Mouse (Mus musculus) forebrain, embryonic 16.5 days (tissue): ENCODE measurements at regions not wholly inside any gene's neighbourhood (a gene's known extent, or its start where the extent isn't known, plus 50 kb on each side); places are given as distances from the start of the nearest gene placed in this dataset.

Experiments
- ATAC-seq: fragments of 200-750 bp; cut with Nextera tagmentation; 2 replicates; pipeline ENCODE4 v1.8.0; 2017; ENCODE audit warnings: mild to moderate bottlenecking, moderate library complexity
- H3K27ac ChIP-seq: fragments of 300-500 bp; sonication (generic); 2 replicates; pipeline ENCODE4 v1.5.1; 2014; ENCODE audit warnings: low read length, control low read depth
- H3K27me3 ChIP-seq: fragments of 300-500 bp; sonication (generic); replicated peaks from 2 replicates; pipeline ENCODE4 v1.6.1; 2014; ENCODE audit warnings: low read length; ENCODE audit not compliant: control insufficient read depth, insufficient read depth
- H3K36me3 ChIP-seq: fragments of 300-500 bp; sonication (generic); 2 replicates; pipeline ENCODE4 v1.6.1; 2014; ENCODE audit not compliant: control insufficient read depth, insufficient read depth
- H3K4me1 ChIP-seq: fragments of 300-500 bp; sonication (generic); replicated peaks from 2 replicates; pipeline ENCODE4 v1.6.1; 2014; ENCODE audit warnings: low read length; ENCODE audit not compliant: control insufficient read depth, insufficient read depth
- H3K4me2 ChIP-seq: fragments of 300-500 bp; sonication (generic); 2 replicates; pipeline ENCODE4 v1.6.1; 2014; ENCODE audit warnings: mild to moderate bottlenecking, low read length, control low read depth
- H3K4me3 ChIP-seq: fragments of 300-500 bp; sonication (generic); replicated peaks from 2 replicates; pipeline ENCODE4 v1.5.1; 2014; ENCODE audit warnings: mild to moderate bottlenecking, low read length, control low read depth
- H3K9ac ChIP-seq: fragments of 300-500 bp; sonication (generic); replicated peaks from 2 replicates; pipeline ENCODE4 v1.6.1; 2014; ENCODE audit warnings: low read depth, low read length, control low read depth
- H3K9me3 ChIP-seq: fragments of 300-500 bp; sonication (generic); 2 replicates; pipeline ENCODE4 v1.6.1; 2016; ENCODE audit warnings: low read length; ENCODE audit not compliant: control insufficient read depth
- WGBS: fragments of 180-500 bp; shearing (Covaris S2); extraction: QIAGEN DNeasy Blood & Tissue Kit; methylation state at CpG from one replicate; pipeline ENCODE4 v1.1.7; 2014; 5-methylcytosine and 5-hydroxymethylcytosine counted together

DNA sequence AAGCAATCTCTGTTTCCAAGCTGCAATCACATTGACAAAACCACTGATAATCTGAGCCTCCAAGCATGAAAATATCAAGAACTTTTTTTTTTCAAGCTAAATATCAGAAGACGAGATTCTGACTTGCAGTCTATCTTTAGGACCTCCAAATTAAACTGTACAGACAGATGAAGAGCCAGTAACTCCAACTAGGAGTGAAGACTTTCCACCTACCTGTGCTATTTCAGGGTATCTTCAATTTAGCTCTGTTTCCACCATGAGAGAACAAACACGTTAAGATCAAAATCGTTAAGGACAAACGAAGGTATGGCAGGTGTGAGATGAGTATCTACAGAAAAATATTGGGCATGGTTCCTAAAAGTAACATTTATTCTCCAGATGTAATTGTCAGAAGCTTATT lies 82.4 kb upstream of the Pcdh9 start:
- Histone ChIP-seq H3K4me1 (no peaks in the 10 kb centered on the region), H3K27me3 (no peaks in the 10 kb centered on the region), H3K4me2 (no peak overlapping the region), H3K4me3 (no peak overlapping the region), H3K9me3 (no peaks in the 10 kb centered on the region), H3K27ac (no peak overlapping the region), H3K9ac (no peak overlapping the region), H3K36me3 (no peaks in the 10 kb centered on the region)
- 79% methylated on average over 4 of the region's 4 CpGs for WGBS
- ATAC-seq: no peak

DNA sequence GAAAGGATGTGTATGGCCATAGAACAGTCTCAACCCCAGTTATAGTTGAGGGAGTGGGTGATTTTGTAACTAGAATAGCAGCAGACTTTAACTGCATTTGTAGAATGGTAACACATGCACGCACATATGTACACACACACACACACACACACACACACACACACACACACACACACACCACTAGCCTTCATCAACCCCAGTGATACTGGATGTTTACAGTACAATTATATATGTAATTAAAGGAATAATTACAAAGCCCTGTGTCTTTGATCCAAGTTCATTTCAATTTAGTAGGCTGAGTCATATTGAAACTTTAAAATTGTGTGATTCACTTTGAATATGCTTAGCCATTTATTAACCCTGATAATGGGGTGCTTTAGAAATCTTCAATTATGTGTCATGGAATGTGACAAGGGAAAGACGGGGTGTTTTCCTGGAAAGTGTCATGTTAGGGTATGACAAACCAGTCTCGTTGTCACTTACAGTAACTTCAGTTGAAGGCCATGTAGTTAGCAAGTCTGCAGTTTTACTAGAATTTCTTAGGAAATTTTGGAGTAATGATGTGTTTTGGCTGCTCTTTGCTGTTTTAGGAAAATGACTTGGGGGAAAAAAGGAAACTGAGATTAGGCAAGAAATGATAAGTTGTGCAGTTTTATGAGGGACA lies 81.8 kb upstream of the Pcdh9 start:
- no peaks in the 10 kb centered on the region for H3K9me3 ChIP-seq
- H3K36me3 ChIP-seq: no peaks in the 10 kb centered on the region
- no peak for ATAC-seq
- no peaks in the 10 kb centered on the region for H3K27me3 ChIP-seq
- H3K9ac ChIP-seq: no peak overlapping the region
- H3K4me3 ChIP-seq: no peak overlapping the region
- H3K27ac ChIP-seq: no peak overlapping the region
- H3K4me1 ChIP-seq: no peaks in the 10 kb centered on the region
- WGBS: 78% methylated on average over 3 of the region's 3 CpGs
- no peak overlapping the region for H3K4me2 ChIP-seq

DNA sequence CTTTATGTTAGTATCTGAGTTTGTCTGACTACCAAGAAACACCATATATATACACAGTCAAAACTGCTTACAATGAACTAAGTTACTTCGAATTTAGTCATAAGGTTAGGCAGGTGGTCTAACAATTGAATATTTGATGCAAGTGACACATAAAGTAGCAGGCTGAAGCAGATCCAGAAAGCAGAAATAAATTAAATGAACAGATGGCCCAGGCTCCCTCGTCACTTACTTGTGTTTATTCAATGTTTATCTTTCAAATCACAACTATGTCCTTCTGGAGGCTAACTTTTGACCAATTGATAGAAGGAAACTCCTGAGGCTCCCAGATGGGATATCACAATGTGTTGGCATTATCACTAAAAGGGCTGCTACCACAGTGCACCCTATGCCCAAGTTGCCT lies 76.5 kb upstream of the Pcdh9 start:
- Histone ChIP-seq H3K9me3 (no peaks in the 10 kb centered on the region), H3K4me2 (no peak overlapping the region), H3K27me3 (no peaks in the 10 kb centered on the region), H3K9ac (no peak overlapping the region), H3K27ac (no peak overlapping the region), H3K4me1 (peaks cover 5% of the 10 kb centered on the region; the same call in 1 of the 2 replicates), H3K36me3 (no peaks in the 10 kb centered on the region), H3K4me3 (no peak overlapping the region)
- ATAC-seq: peak; percentile 57
- 41% methylated on average over 2 of the region's 2 CpGs for WGBS

DNA sequence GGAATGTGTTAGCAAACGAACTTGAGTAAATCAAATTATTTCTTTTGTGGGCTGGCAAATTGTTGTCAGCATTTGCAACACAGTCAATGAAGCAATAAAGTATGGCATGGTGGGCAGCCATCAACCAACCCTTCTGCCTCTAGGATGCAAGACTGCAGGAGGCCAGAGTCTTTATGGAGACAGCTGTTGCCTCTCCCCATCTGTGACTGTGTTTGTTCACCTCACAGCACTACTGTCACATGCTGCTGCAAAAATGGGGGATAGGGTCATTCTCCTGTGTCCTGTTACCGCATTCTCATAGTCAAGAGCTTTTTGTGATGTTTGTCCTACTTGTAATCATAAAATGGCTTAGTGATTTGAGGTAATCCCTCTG lies 72.2 kb upstream of the Pcdh9 start:
- H3K4me1 ChIP-seq: peaks cover 5% of the 10 kb centered on the region; the same call in 1 of the 2 replicates
- 27% methylated on average over 2 of the region's 2 CpGs for WGBS
- no peaks in the 10 kb centered on the region for H3K27me3 ChIP-seq
- H3K9ac ChIP-seq: no peak overlapping the region
- H3K36me3 ChIP-seq: no peaks in the 10 kb centered on the region
- ATAC-seq: peak; percentile 57
- H3K27ac ChIP-seq: no peak overlapping the region
- no peak overlapping the region for H3K4me2 ChIP-seq
- no peaks in the 10 kb centered on the region for H3K9me3 ChIP-seq
- H3K4me3 ChIP-seq: no peak overlapping the region

DNA sequence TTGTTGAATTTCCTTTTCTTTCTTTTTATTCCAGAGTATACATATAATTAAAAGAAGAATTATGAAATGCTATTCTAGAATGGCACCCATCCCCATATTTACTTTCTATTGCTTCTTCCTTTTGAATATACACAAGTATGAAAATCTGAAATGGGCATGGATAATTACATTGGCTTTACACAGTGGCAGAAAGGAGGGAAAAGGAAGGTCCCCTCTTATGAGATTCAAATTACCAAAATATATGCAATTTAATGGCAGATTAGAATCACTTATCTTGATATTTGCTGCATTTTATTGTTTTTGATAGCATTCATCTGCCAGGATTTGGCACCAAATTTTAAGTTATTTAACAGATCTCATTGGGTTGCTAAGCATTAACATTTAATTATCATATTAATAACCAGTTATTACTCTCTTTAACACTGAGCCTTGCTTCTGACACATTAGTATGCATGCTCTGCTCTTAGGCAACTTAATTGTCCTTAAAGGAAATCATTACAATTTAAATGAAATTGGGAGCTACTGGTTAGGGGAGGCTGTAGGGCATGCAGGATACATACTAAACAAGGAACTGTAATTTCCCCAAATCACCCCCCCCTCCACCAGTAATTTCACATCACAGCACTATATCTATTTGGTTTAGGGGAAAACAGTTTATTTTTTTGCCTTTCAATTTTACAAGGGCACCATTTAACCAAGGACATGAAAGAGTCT lies 71.6 kb upstream of the Pcdh9 start:
- no peak overlapping the region for H3K27ac ChIP-seq
- no peak overlapping the region for H3K4me2 ChIP-seq
- no peak overlapping the region for H3K4me3 ChIP-seq
- H3K27me3 ChIP-seq: no peaks in the 10 kb centered on the region
- H3K9ac ChIP-seq: no peak overlapping the region
- no peaks in the 10 kb centered on the region for H3K9me3 ChIP-seq
- H3K4me1 ChIP-seq: peaks cover 5% of the 10 kb centered on the region; the same call in 1 of the 2 replicates
- H3K36me3 ChIP-seq: no peaks in the 10 kb centered on the region
- ATAC-seq: peak; percentile 95
